Mouse (Mus musculus): ENCODE results near the gene Stag3. TPM values are rescaled to one million over a fixed set of nuclear protein-coding genes. Genes with fewer than 3 reads are reported as not detected.

Stag3 gene
- 0.01 TPM for polyA plus RNA-seq (2012; fragmentation: generic; extraction: Trizol)

- no peak within 1 kb of the TSS for H3K4me3 ChIP-seq
Measured at GRCm38 (mm10) chr5:138279585-138280424, at the start of gene Stag3, which contains the start of the genes Gm43720 and Gpc2. Gene Stag3 (plus strand): TSS chr5:138280240. Gene Gm43720 (minus strand): TSS chr5:138279958. Gene Gpc2 (minus strand): TSS chr5:138280005.

GRCm38 (mm10) chr5:138233778-138234177, 46.3 kb upstream of the Stag3 start:
- H3K79me2 ChIP-seq (ENCODE audit: control insufficient read depth, insufficient read depth) = no peaks in the 10 kb centered on the region
- no peak overlapping the region for H3K4me2 ChIP-seq (ENCODE audit: low read depth)
- no peak overlapping the region for H3K4me3 ChIP-seq
- H3ac ChIP-seq (ENCODE audit: control insufficient read depth, insufficient read length) = no peak overlapping the region
- TF ChIP-seq TCF12 (IDR thresholded peaks at IDR 0.05; ENCODE audit: insufficient read depth, poor library complexity, severe bottlenecking) (no peak), POLR2AphosphoS2 (IDR thresholded peaks at IDR 0.05; ENCODE audit: insufficient read length, low read depth) (no peak), POLR2A (IDR thresholded peaks at IDR 0.05; ENCODE audit: insufficient read length, low read depth) (no peak), TCF3 (IDR thresholded peaks at IDR 0.05; ENCODE audit: insufficient read length, low read depth) (no peak), USF1 (IDR thresholded peaks at IDR 0.05; ENCODE audit: low read depth) (no peak)
- no peaks in the 10 kb centered on the region for H3K36me3 ChIP-seq (ENCODE audit: control insufficient read depth, insufficient read depth)
- H3K27me3 ChIP-seq (ENCODE audit: control insufficient read depth, insufficient read depth, insufficient read length) = no peaks in the 10 kb centered on the region

More at GRCm38 (mm10) chr5:138279585-138280424, at the start of gene Stag3, which contains the start of the genes Gm43720 and Gpc2:
- TF ChIP-seq SRF (IDR thresholded peaks at IDR 0.05; ENCODE audit: control insufficient read depth, insufficient read length, low read depth) = no peak
- no peak for TF ChIP-seq E2F4 (IDR thresholded peaks at IDR 0.05; ENCODE audit: insufficient read depth)
- no peak for TF ChIP-seq MYOD1 (IDR thresholded peaks at IDR 0.05; ENCODE audit: control insufficient read depth in 1 of 3, insufficient read length in 2 of 3, low read depth in 2 of 3)
- no peak for TF ChIP-seq POLR2AphosphoS2 (IDR thresholded peaks at IDR 0.05; ENCODE audit: insufficient read length, low read depth)
- TF ChIP-seq MYOG (IDR thresholded peaks at IDR 0.05; ENCODE audit: control insufficient read depth in 1 of 3, insufficient read depth in 1 of 3, insufficient read length in 2 of 3, low read depth in 2 of 3) = no peak
- TF ChIP-seq MAX (IDR thresholded peaks at IDR 0.05; ENCODE audit: low read depth) = no peak
- no peak for TF ChIP-seq POLR2A (IDR thresholded peaks at IDR 0.05; ENCODE audit: insufficient read length, low read depth)
- TF ChIP-seq CEBPB (IDR thresholded peaks at IDR 0.05; ENCODE audit: insufficient read depth, poor library complexity, severe bottlenecking) = no peak
- TF ChIP-seq USF1 (IDR thresholded peaks at IDR 0.05; ENCODE audit: low read depth) = no peak
- no peak for TF ChIP-seq TCF3 (IDR thresholded peaks at IDR 0.05; ENCODE audit: insufficient read length, low read depth)
- TF ChIP-seq TCF12 (IDR thresholded peaks at IDR 0.05; ENCODE audit: insufficient read depth, poor library complexity, severe bottlenecking) = no peak
- TF ChIP-seq REST (IDR thresholded peaks at IDR 0.05; ENCODE audit: insufficient read depth, insufficient read length) = no peak
- H3K27me3 ChIP-seq (ENCODE audit: control insufficient read depth, insufficient read depth, insufficient read length) = no peaks in the 10 kb centered on the region
- H3K36me3 ChIP-seq (ENCODE audit: control insufficient read depth, insufficient read depth) = no peaks in the 10 kb centered on the region
- no peak within 1 kb of the TSS for H3ac ChIP-seq (ENCODE audit: control insufficient read depth, insufficient read length)
- peak within 1 kb of the TSS; percentile 38 for H3K4me2 ChIP-seq (ENCODE audit: low read depth)
- H3K79me2 ChIP-seq (ENCODE audit: control insufficient read depth, insufficient read depth) = no peaks in the 10 kb centered on the region

GRCm38 (mm10) chr5:138234224-138234623, 45.8 kb upstream of the Stag3 start:
- TF ChIP-seq CEBPB (IDR thresholded peaks at IDR 0.05; ENCODE audit: insufficient read depth, poor library complexity, severe bottlenecking) (no peak), REST (IDR thresholded peaks at IDR 0.05; ENCODE audit: insufficient read depth, insufficient read length) (no peak), MYOG (IDR thresholded peaks at IDR 0.05; ENCODE audit: control insufficient read depth in 1 of 3, insufficient read depth in 1 of 3, insufficient read length in 2 of 3, low read depth in 2 of 3) (no peak), TCF12 (IDR thresholded peaks at IDR 0.05; ENCODE audit: insufficient read depth, poor library complexity, severe bottlenecking) (no peak), E2F4 (IDR thresholded peaks at IDR 0.05; ENCODE audit: insufficient read depth) (no peak), SRF (IDR thresholded peaks at IDR 0.05; ENCODE audit: control insufficient read depth, insufficient read length, low read depth) (no peak)

GRCm38 (mm10) chr5:138241511-138241910, 38.5 kb upstream of the Stag3 start:
- Histone ChIP-seq H3ac (ENCODE audit: control insufficient read depth, insufficient read length) (no peak overlapping the region), H3K36me3 (ENCODE audit: control insufficient read depth, insufficient read depth) (no peaks in the 10 kb centered on the region), H3K4me2 (ENCODE audit: low read depth) (no peak overlapping the region), H3K27me3 (ENCODE audit: control insufficient read depth, insufficient read depth, insufficient read length) (no peaks in the 10 kb centered on the region), H3K4me3 (no peak overlapping the region), H3K79me2 (ENCODE audit: control insufficient read depth, insufficient read depth) (no peaks in the 10 kb centered on the region)
- TF ChIP-seq MAX (IDR thresholded peaks at IDR 0.05; ENCODE audit: low read depth) = no peak
- no peak for TF ChIP-seq CEBPB (IDR thresholded peaks at IDR 0.05; ENCODE audit: insufficient read depth, poor library complexity, severe bottlenecking)
- TF ChIP-seq SRF (IDR thresholded peaks at IDR 0.05; ENCODE audit: control insufficient read depth, insufficient read length, low read depth) = no peak
- TF ChIP-seq USF1 (IDR thresholded peaks at IDR 0.05; ENCODE audit: low read depth) = no peak
- TF ChIP-seq MYOD1 (IDR thresholded peaks at IDR 0.05; ENCODE audit: control insufficient read depth in 1 of 3, insufficient read length in 2 of 3, low read depth in 2 of 3) = no peak
- TF ChIP-seq MYOG (IDR thresholded peaks at IDR 0.05; ENCODE audit: control insufficient read depth in 1 of 3, insufficient read depth in 1 of 3, insufficient read length in 2 of 3, low read depth in 2 of 3) = no peak
- no peak for TF ChIP-seq POLR2A (IDR thresholded peaks at IDR 0.05; ENCODE audit: insufficient read length, low read depth)
- no peak for TF ChIP-seq TCF3 (IDR thresholded peaks at IDR 0.05; ENCODE audit: insufficient read length, low read depth)
- TF ChIP-seq POLR2AphosphoS2 (IDR thresholded peaks at IDR 0.05; ENCODE audit: insufficient read length, low read depth) = no peak
- TF ChIP-seq REST (IDR thresholded peaks at IDR 0.05; ENCODE audit: insufficient read depth, insufficient read length) = no peak

More at GRCm38 (mm10) chr5:138234224-138234623, 45.8 kb upstream of the Stag3 start:
- H3K4me3 ChIP-seq = no peak overlapping the region
- H3K79me2 ChIP-seq (ENCODE audit: control insufficient read depth, insufficient read depth) = no peaks in the 10 kb centered on the region
- H3ac ChIP-seq (ENCODE audit: control insufficient read depth, insufficient read length) = no peak overlapping the region
- H3K36me3 ChIP-seq (ENCODE audit: control insufficient read depth, insufficient read depth) = no peaks in the 10 kb centered on the region
- no peak overlapping the region for H3K4me2 ChIP-seq (ENCODE audit: low read depth)
- no peaks in the 10 kb centered on the region for H3K27me3 ChIP-seq (ENCODE audit: control insufficient read depth, insufficient read depth, insufficient read length)

Measured in myocyte (in vitro differentiated cells).